Mouse (Mus musculus) MEL (cell line): ENCODE data around the gene Tsnaxip1.

Source experiments
- CTCF ChIP-seq, 3 experiments: IDR thresholded peaks in 2 of 3; conservative IDR thresholded peaks in 1 of 3; 2 replicates each; pipeline ENCODE4 v1.5.1; 2011 to 2012; ENCODE audit warnings: low read length in 3 of 3, low read depth in 2 of 3, mild to moderate bottlenecking in 2 of 3, improper control_type of control experiment in 1 of 3, inconsistent platforms in 1 of 3, mixed read lengths in 1 of 3, moderate library complexity in 1 of 3; ENCODE audit not compliant: control insufficient read depth in 1 of 3, insufficient read depth in 1 of 3, poor library complexity in 1 of 3, severe bottlenecking in 1 of 3
- HCFC1 ChIP-seq: IDR thresholded peaks from 2 replicates; pipeline ENCODE4 v1.6.1; 2012; ENCODE audit warnings: low read depth, mild to moderate bottlenecking, inconsistent platforms, low read length, improper control_type of control experiment, moderate library complexity
- MXI1 ChIP-seq: IDR thresholded peaks from 2 replicates; pipeline ENCODE4 v1.6.1; 2011; ENCODE audit warnings: mild to moderate bottlenecking, low read depth, low read length, improper control_type of control experiment

DNA sequence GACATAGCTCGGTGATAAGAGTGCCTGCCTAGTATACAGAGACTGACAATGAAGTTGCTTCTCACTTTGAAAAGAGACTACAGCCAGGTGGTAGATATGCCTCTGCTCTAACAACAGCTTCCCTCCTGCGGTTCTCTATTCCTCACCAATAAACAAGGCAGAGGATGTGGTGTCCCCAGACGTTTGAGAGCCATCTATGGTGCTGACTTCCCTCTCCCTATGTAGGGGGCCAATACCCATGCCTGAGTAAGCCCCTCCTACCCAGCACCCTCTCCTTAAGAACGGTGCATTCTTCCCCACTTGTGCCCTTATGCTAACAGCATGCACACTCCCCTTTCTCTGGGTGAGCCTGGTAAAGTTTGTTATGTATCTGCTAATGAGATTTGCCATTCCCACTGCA, 38.6 kb upstream of the Tsnaxip1 start:
- TF ChIP-seq HCFC1 = no peak
- TF ChIP-seq CTCF (IDR thresholded peaks at IDR 0.05 in 2 of 3, conservative IDR thresholded peaks at IDR 0.05 in 1 of 3; ENCODE audit: control insufficient read depth in 1 of 3, insufficient read depth in 1 of 3, low read depth in 2 of 3, low read length in 3 of 3, poor library complexity in 1 of 3, severe bottlenecking in 1 of 3) = no peak
- TF ChIP-seq MXI1 = no peak
